Mouse (Mus musculus) lung, postnatal 0 days (tissue): ENCODE measurements at regions not wholly inside any gene's neighbourhood (a gene's known extent, or its start where the extent isn't known, plus 50 kb on each side); places are given as distances from the start of the nearest gene placed in this dataset.

Experiments
- CTCF ChIP-seq: IDR thresholded peaks from 2 replicates; pipeline ENCODE4 v1.5.1; 2016; ENCODE audit warnings: antibody characterized with exemption, mild to moderate bottlenecking
- EP300 ChIP-seq: IDR thresholded peaks from 2 replicates; pipeline ENCODE4 v1.6.1; 2016; ENCODE audit warnings: antibody characterized with exemption, mild to moderate bottlenecking, control low read depth

DNA sequence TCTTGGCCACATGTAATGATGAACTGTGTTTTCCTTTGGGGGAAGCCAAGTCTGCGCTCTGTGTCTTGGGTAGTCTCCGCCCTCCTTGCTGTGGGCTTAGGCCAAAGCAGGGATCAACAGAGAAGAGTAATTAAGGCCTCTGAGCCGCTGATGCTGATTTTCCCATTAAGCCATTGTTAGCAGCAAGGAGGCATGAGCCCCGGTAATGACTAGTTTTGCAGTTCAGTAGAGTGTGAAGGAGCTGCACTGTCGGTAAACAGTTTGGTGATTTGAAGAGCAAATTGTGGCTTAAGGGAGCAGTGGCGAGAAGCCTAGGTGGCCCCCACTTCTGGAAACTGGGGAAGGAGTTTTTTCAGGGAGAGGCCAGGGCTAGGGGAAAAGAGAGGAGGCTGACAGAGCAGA lies 69.2 kb upstream of the Hpcal1 start:
- TF ChIP-seq CTCF, result no peak
- no peak for TF ChIP-seq EP300
